46 mouse cellular contexts compared by ENCODE assay signal in genomic region chr4:102026619-102027018, GRCm38 (mm10). TPM values are rescaled to one million over a fixed set of nuclear protein-coding genes. Genes with fewer than 3 reads are reported as not detected.
"Had no signal": no experiment of that assay in that cellular context is flagged by ENCODE, and none has a peak within 500 bp of the region (broad histone marks: within the 10 kb centered on the region; RNA-seq: fewer than 3 reads in every experiment).

No protein-coding gene starts in this region.

- H3K4me2 ChIP-seq: limb, embryonic 12.5 days; limb, embryonic 13.5 days; limb, embryonic 15.5 days; liver, embryonic 11.5 days; liver, embryonic 12.5 days; liver, embryonic 13.5 days; liver, embryonic 15.5 days; lung, embryonic 14.5 days; lung, embryonic 15.5 days; midbrain, embryonic 11.5 days; midbrain, embryonic 12.5 days; midbrain, embryonic 13.5 days; midbrain, embryonic 15.5 days; neural tube, embryonic 12.5 days had no signal

- DNase-seq: left cerebral cortex, postnatal 4 days; liver; liver, embryonic 13.5 days; liver, postnatal 0 days; lung, adult 2 months; lung, embryonic 14.5 days; lung, postnatal 10 days; lung, postnatal 14 days; lung, postnatal 36 days; lung, postnatal 4 days; midbrain, embryonic 14.5 days had no signal

- H3K4me3 ChIP-seq: limb, embryonic 10.5 days; limb, embryonic 12.5 days; limb, embryonic 13.5 days; limb, embryonic 15.5 days; liver, embryonic 12.5 days; liver, embryonic 13.5 days; liver, embryonic 15.5 days; lung, embryonic 15.5 days; megakaryocyte, embryonic 14.5 days; midbrain, embryonic 10.5 days; midbrain, embryonic 12.5 days; midbrain, embryonic 13.5 days; midbrain, embryonic 15.5 days; myocyte; neural tube, embryonic 12.5 days had no signal

- H3K4me1 ChIP-seq: limb, embryonic 12.5 days; limb, embryonic 13.5 days; limb, embryonic 15.5 days; liver, embryonic 12.5 days; liver, embryonic 13.5 days; liver, embryonic 15.5 days; lung, embryonic 15.5 days; megakaryocyte, embryonic 14.5 days; midbrain, embryonic 10.5 days; midbrain, embryonic 12.5 days; midbrain, embryonic 13.5 days; midbrain, embryonic 15.5 days; neural tube, embryonic 12.5 days had no signal

- ATAC-seq: liver, embryonic 12.5 days; liver, postnatal 0 days; lung, postnatal 0 days; midbrain, embryonic 13.5 days; midbrain, embryonic 15.5 days; midbrain, embryonic 16.5 days had no signal

- H3K27ac ChIP-seq: limb, embryonic 10.5 days; limb, embryonic 12.5 days; limb, embryonic 13.5 days; limb, embryonic 15.5 days; liver, embryonic 12.5 days; liver, embryonic 13.5 days; liver, embryonic 14.5 days; liver, embryonic 15.5 days; lung, embryonic 15.5 days; macrophage; midbrain, embryonic 10.5 days; midbrain, embryonic 12.5 days; midbrain, embryonic 13.5 days; midbrain, embryonic 15.5 days; neural tube, embryonic 12.5 days had no signal

- H3K9me3 ChIP-seq: limb, embryonic 10.5 days; limb, embryonic 12.5 days; limb, embryonic 13.5 days; limb, embryonic 15.5 days; liver, embryonic 12.5 days; liver, embryonic 13.5 days; liver, embryonic 15.5 days; lung, embryonic 15.5 days; megakaryocyte, embryonic 14.5 days; midbrain, embryonic 10.5 days; midbrain, embryonic 12.5 days; midbrain, embryonic 13.5 days; midbrain, embryonic 15.5 days; neural tube, embryonic 12.5 days had no signal

- H3K9ac ChIP-seq: limb, embryonic 12.5 days; limb, embryonic 13.5 days; limb, embryonic 15.5 days; liver, embryonic 12.5 days; liver, embryonic 13.5 days; liver, embryonic 14.5 days; liver, embryonic 15.5 days; liver, postnatal 0 days; lung, embryonic 14.5 days; lung, embryonic 15.5 days; midbrain, embryonic 12.5 days; midbrain, embryonic 13.5 days; midbrain, embryonic 15.5 days; neural tube, embryonic 12.5 days had no signal

- H3K27me3 ChIP-seq: limb, embryonic 12.5 days; limb, embryonic 13.5 days; limb, embryonic 15.5 days; liver, embryonic 12.5 days; liver, embryonic 13.5 days; liver, embryonic 15.5 days; lung, embryonic 15.5 days; megakaryocyte, embryonic 14.5 days; midbrain, embryonic 12.5 days; midbrain, embryonic 13.5 days; midbrain, embryonic 15.5 days; neural tube, embryonic 12.5 days had no signal

- H3K36me3 ChIP-seq: limb, embryonic 10.5 days; limb, embryonic 12.5 days; limb, embryonic 13.5 days; limb, embryonic 15.5 days; liver, embryonic 12.5 days; liver, embryonic 13.5 days; liver, embryonic 15.5 days; lung, embryonic 15.5 days; midbrain, embryonic 10.5 days; midbrain, embryonic 12.5 days; midbrain, embryonic 13.5 days; midbrain, embryonic 15.5 days; neural tube, embryonic 12.5 days had no signal

RNA-seq across cellular contexts. Expression of gene Gm12789, which starts 40.2 kb away (rescaled TPM):
- total RNA-seq: left cerebral cortex, adult 8-10 months; left cerebral cortex, postnatal 10 days; left cerebral cortex, postnatal 14 days; left cerebral cortex, postnatal 25 days; left cerebral cortex, postnatal 36 days; left cerebral cortex, postnatal 4 days; liver, adult 2 months; megakaryocyte, adult 5-6 weeks; megakaryocyte-erythroid progenitor cell, adult 5-6 weeks; midbrain, postnatal 0 days; monocyte, adult 5-6 weeks had no signal
- polyA plus RNA-seq: limb, embryonic 10.5 days; limb, embryonic 11.5 days; limb, embryonic 12.5 days; limb, embryonic 13.5 days; limb, embryonic 14.5 days; limb, embryonic 15.5 days; liver, adult 2 months; liver, embryonic 11.5 days; liver, embryonic 12.5 days; liver, embryonic 13.5 days; liver, embryonic 14.5 days; liver, embryonic 15.5 days; liver, embryonic 16.5 days; liver, postnatal 0 days; lung, adult 2 months; lung, embryonic 14.5 days; lung, embryonic 15.5 days; lung, embryonic 16.5 days; lung, postnatal 0 days; macrophage; midbrain, embryonic 10.5 days; midbrain, embryonic 11.5 days; midbrain, embryonic 12.5 days; midbrain, embryonic 13.5 days; midbrain, embryonic 14.5 days; midbrain, embryonic 15.5 days; midbrain, embryonic 16.5 days; midbrain, postnatal 0 days; myocyte; neural tube, embryonic 11.5 days; neural tube, embryonic 12.5 days had no signal

RNA-seq across cellular contexts. Expression of gene Gm12790, which starts 45.8 kb away (rescaled TPM):
- total RNA-seq: left cerebral cortex, adult 8-10 months; left cerebral cortex, postnatal 10 days; left cerebral cortex, postnatal 14 days; left cerebral cortex, postnatal 25 days; left cerebral cortex, postnatal 36 days; left cerebral cortex, postnatal 4 days; liver, adult 2 months; megakaryocyte, adult 5-6 weeks; megakaryocyte-erythroid progenitor cell, adult 5-6 weeks; midbrain, postnatal 0 days; monocyte, adult 5-6 weeks had no signal
- polyA plus RNA-seq: limb, embryonic 10.5 days; limb, embryonic 11.5 days; limb, embryonic 12.5 days; limb, embryonic 13.5 days; limb, embryonic 14.5 days; limb, embryonic 15.5 days; liver, adult 2 months; liver, embryonic 11.5 days; liver, embryonic 12.5 days; liver, embryonic 13.5 days; liver, embryonic 14.5 days; liver, embryonic 15.5 days; liver, embryonic 16.5 days; liver, postnatal 0 days; lung, adult 2 months; lung, embryonic 14.5 days; lung, embryonic 15.5 days; lung, embryonic 16.5 days; lung, postnatal 0 days; macrophage; midbrain, embryonic 10.5 days; midbrain, embryonic 11.5 days; midbrain, embryonic 12.5 days; midbrain, embryonic 13.5 days; midbrain, embryonic 14.5 days; midbrain, embryonic 15.5 days; midbrain, embryonic 16.5 days; midbrain, postnatal 0 days; myocyte; neural tube, embryonic 11.5 days; neural tube, embryonic 12.5 days had no signal
